Mouse (Mus musculus): ENCODE measurements around the gene Clic5. TPM values are rescaled to one million over a fixed set of nuclear protein-coding genes. Genes with fewer than 3 reads are reported as not detected.

The Clic5 gene
- polyA plus RNA-seq, 1 experiment: 1.9 TPM

DNA sequence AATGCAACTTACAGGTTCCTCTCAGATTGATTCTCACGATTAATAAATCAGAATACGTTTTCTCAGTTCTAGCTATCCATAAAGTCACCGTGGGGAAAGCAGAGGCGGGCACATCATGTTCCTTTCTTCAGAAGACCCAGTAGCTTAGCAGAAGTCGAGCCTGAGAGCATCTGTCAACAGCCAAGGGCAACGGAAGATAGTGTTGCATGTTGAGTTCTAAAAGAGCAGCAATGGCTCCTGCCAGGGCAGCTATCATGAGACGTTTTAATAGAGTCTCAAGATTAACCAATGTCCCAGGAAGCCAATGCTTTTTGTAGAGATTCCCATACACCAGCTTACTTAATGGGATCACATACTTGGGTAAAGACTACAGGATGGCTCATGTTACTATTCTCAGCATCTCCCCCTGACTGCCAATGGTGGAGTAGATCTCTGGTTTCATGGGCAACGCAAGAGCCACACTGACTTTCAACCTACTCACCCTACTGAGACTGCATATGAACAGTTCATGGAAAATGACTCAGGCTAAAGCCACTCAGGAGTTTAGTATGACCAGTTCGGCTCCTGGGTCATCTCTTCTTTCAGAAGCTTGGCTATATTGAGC, 26.9 kb downstream of the Clic5 start:
- H3K4me3 ChIP-seq: no peak overlapping the region
- H3K4me2 ChIP-seq (ENCODE audit: low read depth): no peak overlapping the region
- no peaks in the 10 kb centered on the region for H3K36me3 ChIP-seq (ENCODE audit: control insufficient read depth, insufficient read depth)
- TF ChIP-seq CEBPB (IDR thresholded peaks at IDR 0.05; ENCODE audit: insufficient read depth, poor library complexity, severe bottlenecking): no peak
- TF ChIP-seq TCF3 (IDR thresholded peaks at IDR 0.05; ENCODE audit: insufficient read length, low read depth): no peak
- TF ChIP-seq REST (IDR thresholded peaks at IDR 0.05; ENCODE audit: insufficient read depth, insufficient read length): no peak
- TF ChIP-seq MAX (IDR thresholded peaks at IDR 0.05; ENCODE audit: low read depth): no peak
- no peak for TF ChIP-seq POLR2A (IDR thresholded peaks at IDR 0.05; ENCODE audit: insufficient read length, low read depth)
- TF ChIP-seq E2F4 (IDR thresholded peaks at IDR 0.05; ENCODE audit: insufficient read depth): no peak
- no peak for TF ChIP-seq USF1 (IDR thresholded peaks at IDR 0.05; ENCODE audit: low read depth)
- no peak for TF ChIP-seq SRF (IDR thresholded peaks at IDR 0.05; ENCODE audit: control insufficient read depth, insufficient read length, low read depth)
- no peak for TF ChIP-seq TCF12 (IDR thresholded peaks at IDR 0.05; ENCODE audit: insufficient read depth, poor library complexity, severe bottlenecking)
- TF ChIP-seq MYOD1 (IDR thresholded peaks at IDR 0.05; ENCODE audit: control insufficient read depth in 1 of 3, insufficient read length in 2 of 3, low read depth in 2 of 3): no peak
- no peak for TF ChIP-seq POLR2AphosphoS2 (IDR thresholded peaks at IDR 0.05; ENCODE audit: insufficient read length, low read depth)
- no peak for TF ChIP-seq MYOG (IDR thresholded peaks at IDR 0.05; ENCODE audit: control insufficient read depth in 1 of 3, insufficient read depth in 1 of 3, insufficient read length in 2 of 3, low read depth in 2 of 3)
- H3K27me3 ChIP-seq (ENCODE audit: control insufficient read depth, insufficient read depth, insufficient read length): no peaks in the 10 kb centered on the region
- H3K79me2 ChIP-seq (ENCODE audit: control insufficient read depth, insufficient read depth): no peaks in the 10 kb centered on the region
- no peak overlapping the region for H3ac ChIP-seq (ENCODE audit: control insufficient read depth, insufficient read length)

DNA sequence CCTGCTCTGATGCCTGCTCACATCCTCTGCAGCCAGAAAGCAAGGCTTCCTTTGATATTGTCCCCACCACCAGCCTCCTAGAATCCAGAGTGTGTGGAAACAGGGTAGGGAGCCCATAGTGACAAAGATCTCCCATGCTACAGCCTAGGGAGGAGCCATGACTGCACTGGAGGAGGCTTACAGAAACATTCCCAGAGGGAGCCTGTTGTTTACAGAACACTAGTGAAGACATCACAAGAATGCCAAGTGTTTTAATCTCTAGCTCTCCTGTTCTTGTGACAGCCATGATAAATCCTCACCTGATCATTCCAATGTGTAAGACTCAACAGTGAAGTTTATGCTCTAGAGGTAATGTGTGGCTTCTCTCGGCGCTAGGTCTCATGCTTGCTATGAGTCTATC, 28.8 kb downstream of the Clic5 start:
- TF ChIP-seq TCF3 (IDR thresholded peaks at IDR 0.05; ENCODE audit: insufficient read length, low read depth): no peak
- no peak for TF ChIP-seq TCF12 (IDR thresholded peaks at IDR 0.05; ENCODE audit: insufficient read depth, poor library complexity, severe bottlenecking)
- no peak for TF ChIP-seq MYOG (IDR thresholded peaks at IDR 0.05; ENCODE audit: control insufficient read depth in 1 of 3, insufficient read depth in 1 of 3, insufficient read length in 2 of 3, low read depth in 2 of 3)
- TF ChIP-seq CEBPB (IDR thresholded peaks at IDR 0.05; ENCODE audit: insufficient read depth, poor library complexity, severe bottlenecking): no peak
- TF ChIP-seq E2F4 (IDR thresholded peaks at IDR 0.05; ENCODE audit: insufficient read depth): no peak
- no peak for TF ChIP-seq USF1 (IDR thresholded peaks at IDR 0.05; ENCODE audit: low read depth)
- TF ChIP-seq SRF (IDR thresholded peaks at IDR 0.05; ENCODE audit: control insufficient read depth, insufficient read length, low read depth): no peak
- no peak for TF ChIP-seq POLR2A (IDR thresholded peaks at IDR 0.05; ENCODE audit: insufficient read length, low read depth)
- no peak for TF ChIP-seq REST (IDR thresholded peaks at IDR 0.05; ENCODE audit: insufficient read depth, insufficient read length)
- TF ChIP-seq MAX (IDR thresholded peaks at IDR 0.05; ENCODE audit: low read depth): no peak
- TF ChIP-seq MYOD1 (IDR thresholded peaks at IDR 0.05; ENCODE audit: control insufficient read depth in 1 of 3, insufficient read length in 2 of 3, low read depth in 2 of 3): no peak
- TF ChIP-seq POLR2AphosphoS2 (IDR thresholded peaks at IDR 0.05; ENCODE audit: insufficient read length, low read depth): no peak
- H3K36me3 ChIP-seq (ENCODE audit: control insufficient read depth, insufficient read depth): no peaks in the 10 kb centered on the region
- H3K79me2 ChIP-seq (ENCODE audit: control insufficient read depth, insufficient read depth): no peaks in the 10 kb centered on the region
- no peak overlapping the region for H3ac ChIP-seq (ENCODE audit: control insufficient read depth, insufficient read length)
- H3K4me2 ChIP-seq (ENCODE audit: low read depth): no peak overlapping the region
- no peaks in the 10 kb centered on the region for H3K27me3 ChIP-seq (ENCODE audit: control insufficient read depth, insufficient read depth, insufficient read length)
- no peak overlapping the region for H3K4me3 ChIP-seq

DNA sequence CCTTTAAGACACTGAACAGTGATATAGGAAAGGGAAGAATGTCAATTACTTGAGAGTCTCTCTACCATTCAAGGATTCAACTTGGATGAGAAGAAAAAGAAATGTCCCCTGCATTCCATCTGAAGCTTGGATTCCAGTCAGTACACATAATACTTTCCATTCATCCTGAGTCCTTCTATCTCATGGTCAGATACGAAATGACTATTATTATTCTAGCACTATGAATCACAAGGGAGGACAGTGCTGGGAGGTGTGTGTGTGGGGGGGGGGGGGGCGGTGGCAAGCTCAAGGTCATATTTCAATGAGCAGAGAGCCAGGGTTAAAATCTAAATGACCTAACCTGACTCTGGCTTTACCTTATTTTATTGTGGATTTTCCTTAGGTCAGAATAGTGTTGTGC, 31.6 kb downstream of the Clic5 start:
- H3K79me2 ChIP-seq (ENCODE audit: control insufficient read depth, insufficient read depth): no peaks in the 10 kb centered on the region
- TF ChIP-seq E2F4 (IDR thresholded peaks at IDR 0.05; ENCODE audit: insufficient read depth): no peak
- no peak for TF ChIP-seq MYOG (IDR thresholded peaks at IDR 0.05; ENCODE audit: control insufficient read depth in 1 of 3, insufficient read depth in 1 of 3, insufficient read length in 2 of 3, low read depth in 2 of 3)
- TF ChIP-seq USF1 (IDR thresholded peaks at IDR 0.05; ENCODE audit: low read depth): no peak
- no peak for TF ChIP-seq SRF (IDR thresholded peaks at IDR 0.05; ENCODE audit: control insufficient read depth, insufficient read length, low read depth)
- no peak for TF ChIP-seq POLR2AphosphoS2 (IDR thresholded peaks at IDR 0.05; ENCODE audit: insufficient read length, low read depth)
- no peak for TF ChIP-seq TCF3 (IDR thresholded peaks at IDR 0.05; ENCODE audit: insufficient read length, low read depth)
- no peaks in the 10 kb centered on the region for H3K36me3 ChIP-seq (ENCODE audit: control insufficient read depth, insufficient read depth)
- no peak overlapping the region for H3K4me3 ChIP-seq
- no peak overlapping the region for H3K4me2 ChIP-seq (ENCODE audit: low read depth)
- H3K27me3 ChIP-seq (ENCODE audit: control insufficient read depth, insufficient read depth, insufficient read length): no peaks in the 10 kb centered on the region
- H3ac ChIP-seq (ENCODE audit: control insufficient read depth, insufficient read length): no peak overlapping the region

DNA sequence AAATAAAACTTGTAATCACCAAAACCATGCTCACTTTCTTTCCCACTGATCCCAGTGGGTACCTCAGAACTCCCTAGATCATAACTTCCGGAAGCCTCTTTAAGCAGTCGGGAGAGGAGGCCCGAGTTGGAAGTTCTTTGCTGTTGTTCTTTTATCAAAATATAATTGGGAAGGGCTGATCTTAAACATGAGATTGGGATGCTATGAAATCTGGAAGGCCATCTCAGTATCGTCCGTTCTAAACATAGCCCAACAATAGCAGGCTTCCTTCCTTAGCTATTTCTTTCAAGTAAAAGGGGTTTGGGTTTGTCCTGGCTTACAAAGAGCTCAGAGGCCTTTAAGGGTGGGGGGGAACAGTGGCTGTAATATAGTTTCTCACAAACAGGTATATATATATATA, 40.0 kb downstream of the Clic5 start:
- no peak overlapping the region for H3K4me3 ChIP-seq
- no peaks in the 10 kb centered on the region for H3K27me3 ChIP-seq (ENCODE audit: control insufficient read depth, insufficient read depth, insufficient read length)
- TF ChIP-seq E2F4 (IDR thresholded peaks at IDR 0.05; ENCODE audit: insufficient read depth): no peak
- TF ChIP-seq MYOG (IDR thresholded peaks at IDR 0.05; ENCODE audit: control insufficient read depth in 1 of 3, insufficient read depth in 1 of 3, insufficient read length in 2 of 3, low read depth in 2 of 3): no peak
- TF ChIP-seq POLR2A (IDR thresholded peaks at IDR 0.05; ENCODE audit: insufficient read length, low read depth): no peak
- TF ChIP-seq USF1 (IDR thresholded peaks at IDR 0.05; ENCODE audit: low read depth): no peak
- TF ChIP-seq TCF12 (IDR thresholded peaks at IDR 0.05; ENCODE audit: insufficient read depth, poor library complexity, severe bottlenecking): no peak
- TF ChIP-seq MYOD1 (IDR thresholded peaks at IDR 0.05; ENCODE audit: control insufficient read depth in 1 of 3, insufficient read length in 2 of 3, low read depth in 2 of 3): no peak
- no peak for TF ChIP-seq SRF (IDR thresholded peaks at IDR 0.05; ENCODE audit: control insufficient read depth, insufficient read length, low read depth)
- no peak for TF ChIP-seq TCF3 (IDR thresholded peaks at IDR 0.05; ENCODE audit: insufficient read length, low read depth)
- no peak for TF ChIP-seq CEBPB (IDR thresholded peaks at IDR 0.05; ENCODE audit: insufficient read depth, poor library complexity, severe bottlenecking)
- no peak for TF ChIP-seq MAX (IDR thresholded peaks at IDR 0.05; ENCODE audit: low read depth)
- no peak overlapping the region for H3ac ChIP-seq (ENCODE audit: control insufficient read depth, insufficient read length)
- no peaks in the 10 kb centered on the region for H3K36me3 ChIP-seq (ENCODE audit: control insufficient read depth, insufficient read depth)
- H3K79me2 ChIP-seq (ENCODE audit: control insufficient read depth, insufficient read depth): no peaks in the 10 kb centered on the region
- no peak overlapping the region for H3K4me2 ChIP-seq (ENCODE audit: low read depth)
